Mouse (Mus musculus): Measurements from ENCODE around the gene Irf2bpl. TPM values are rescaled to one million over a fixed set of nuclear protein-coding genes. Genes with fewer than 3 reads are reported as not detected.

Gene Irf2bpl
- polyA plus RNA-seq, 1 experiment from 2014 or later, result 75.9 TPM

GRCm38 (mm10) chr12:86888130-86889069 is 3.8 kb upstream of the Irf2bpl start:
- peaks cover 77% of the 10 kb centered on the region for H3K4me1 ChIP-seq
- peak overlapping the region; percentile 89 for H3K27ac ChIP-seq
- WGBS, result under 1% methylated on average over 46 of the region's 47 CpGs
- no peaks in the 10 kb centered on the region for H3K9me3 ChIP-seq (replicated peaks)
- no peaks in the 10 kb centered on the region for H3K36me3 ChIP-seq
- peak overlapping the region; percentile 49 for H3K4me2 ChIP-seq (replicated peaks)
- H3K27me3 ChIP-seq, result no peaks in the 10 kb centered on the region
- peak overlapping the region; percentile 46 for H3K9ac ChIP-seq
- ATAC-seq (ENCODE audit: low FRiP score), result no peak
- H3K4me3 ChIP-seq, result peak overlapping the region; percentile 16

DNA sequence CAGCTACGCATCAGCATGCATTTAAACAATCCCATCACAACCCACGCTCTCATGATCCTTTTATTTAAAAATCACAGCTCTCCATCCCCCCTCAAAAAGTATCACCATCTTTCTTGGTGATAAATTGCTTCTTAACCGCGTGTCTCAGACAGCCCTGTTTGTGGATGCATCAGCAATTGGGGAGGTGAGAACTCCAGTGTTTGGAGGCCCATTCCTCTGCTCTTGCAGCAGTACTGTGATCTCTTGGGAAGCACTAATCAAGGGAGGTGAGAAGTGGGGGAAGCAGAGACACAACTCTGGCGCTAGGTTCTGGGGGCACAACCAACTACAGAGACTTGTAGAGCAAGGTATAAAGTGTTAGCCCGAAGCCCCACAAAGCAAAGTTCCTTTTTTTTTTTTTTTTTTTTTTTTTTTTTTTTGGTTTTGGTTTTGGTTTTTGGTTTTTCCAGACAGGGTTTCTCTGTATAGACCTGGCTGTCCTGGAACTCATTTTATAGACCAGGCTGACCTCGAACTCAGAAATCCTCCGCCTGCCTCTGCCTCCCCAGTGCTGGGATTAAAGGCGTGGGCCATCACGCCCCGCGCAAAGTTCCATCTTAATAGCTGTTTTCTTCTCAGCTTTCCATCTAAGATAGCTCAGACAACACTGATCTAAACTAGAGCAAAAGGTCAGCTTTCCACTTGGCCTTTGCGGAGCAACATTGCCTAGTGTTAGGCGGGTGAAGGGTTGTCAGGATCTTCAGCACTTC is 3.0 kb upstream of the Irf2bpl start:
- peak overlapping the region; percentile 16 for H3K4me3 ChIP-seq
- peak overlapping the region; percentile 49 for H3K4me2 ChIP-seq (replicated peaks)
- H3K9ac ChIP-seq, result peak overlapping the region; percentile 46; the same call in 1 of the 2 replicates
- H3K9me3 ChIP-seq (replicated peaks), result no peaks in the 10 kb centered on the region
- no peak for ATAC-seq (ENCODE audit: low FRiP score)
- peak overlapping the region; percentile 89 for H3K27ac ChIP-seq
- H3K27me3 ChIP-seq, result no peaks in the 10 kb centered on the region
- peaks cover 74% of the 10 kb centered on the region for H3K4me1 ChIP-seq
- WGBS, result 34% methylated on average over 14 of the region's 14 CpGs
- H3K36me3 ChIP-seq, result no peaks in the 10 kb centered on the region

GRCm38 (mm10) chr12:86886446-86886965 is 1.9 kb upstream of the Irf2bpl start:
- Histone ChIP-seq H3K4me2 (replicated peaks) (no peak overlapping the region), H3K9ac (no peak overlapping the region), H3K27ac (no peak overlapping the region), H3K27me3 (no peaks in the 10 kb centered on the region), H3K9me3 (replicated peaks) (no peaks in the 10 kb centered on the region), H3K4me1 (peaks cover 73% of the 10 kb centered on the region), H3K4me3 (no peak overlapping the region), H3K36me3 (no peaks in the 10 kb centered on the region; the same call in 1 of the 2 replicates)
- no peak for ATAC-seq (ENCODE audit: low FRiP score)
- 67% methylated on average over 7 of the region's 7 CpGs for WGBS

DNA sequence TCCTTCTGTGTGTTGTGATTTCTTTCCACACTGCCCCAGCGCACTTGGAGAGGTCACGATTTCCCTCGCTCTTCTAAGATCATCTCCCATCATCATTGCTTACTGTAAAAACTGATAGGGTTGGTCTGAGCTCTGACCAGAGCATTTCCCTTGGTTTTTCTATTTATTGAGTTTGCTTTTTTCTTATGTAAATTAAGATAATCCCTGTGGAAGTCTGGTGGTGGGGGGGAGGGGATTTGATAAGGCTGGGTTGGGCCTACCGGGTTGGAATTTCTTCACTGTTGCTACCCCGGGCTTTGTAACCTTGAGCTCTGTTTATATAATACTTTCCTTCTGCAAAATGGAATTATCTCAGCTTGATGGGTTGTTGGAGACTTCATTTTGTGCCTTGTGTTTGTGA is 1.1 kb upstream of the Irf2bpl start:
- peak overlapping the region; percentile 96 for H3K4me2 ChIP-seq (replicated peaks)

GRCm38 (mm10) chr12:86885336-86885735 is 738 bp upstream of the Irf2bpl start:
- WGBS, result 8% methylated on average over 6 of the region's 6 CpGs
- Histone ChIP-seq H3K9ac (peak overlapping the region; percentile 41), H3K4me3 (peak overlapping the region; percentile 91), H3K9me3 (replicated peaks) (no peaks in the 10 kb centered on the region), H3K4me2 (replicated peaks) (peak overlapping the region; percentile 96), H3K27ac (peak overlapping the region; percentile 100), H3K4me1 (peaks cover 64% of the 10 kb centered on the region), H3K27me3 (no peaks in the 10 kb centered on the region), H3K36me3 (no peaks in the 10 kb centered on the region; the same call in 1 of the 2 replicates)
- no peak for ATAC-seq (ENCODE audit: low FRiP score)

More for the DNA sequence above, 1.1 kb upstream of the Irf2bpl start:
- Histone ChIP-seq H3K4me3 (no peak overlapping the region), H3K27ac (peak overlapping the region; percentile 100; the same call in 1 of the 2 replicates), H3K4me1 (peaks cover 65% of the 10 kb centered on the region), H3K9me3 (replicated peaks) (no peaks in the 10 kb centered on the region), H3K36me3 (no peaks in the 10 kb centered on the region; the same call in 1 of the 2 replicates), H3K27me3 (no peaks in the 10 kb centered on the region), H3K9ac (no peak overlapping the region)
- no peak for ATAC-seq (ENCODE audit: low FRiP score)
- 18% methylated on average over 5 of the region's 5 CpGs for WGBS

DNA sequence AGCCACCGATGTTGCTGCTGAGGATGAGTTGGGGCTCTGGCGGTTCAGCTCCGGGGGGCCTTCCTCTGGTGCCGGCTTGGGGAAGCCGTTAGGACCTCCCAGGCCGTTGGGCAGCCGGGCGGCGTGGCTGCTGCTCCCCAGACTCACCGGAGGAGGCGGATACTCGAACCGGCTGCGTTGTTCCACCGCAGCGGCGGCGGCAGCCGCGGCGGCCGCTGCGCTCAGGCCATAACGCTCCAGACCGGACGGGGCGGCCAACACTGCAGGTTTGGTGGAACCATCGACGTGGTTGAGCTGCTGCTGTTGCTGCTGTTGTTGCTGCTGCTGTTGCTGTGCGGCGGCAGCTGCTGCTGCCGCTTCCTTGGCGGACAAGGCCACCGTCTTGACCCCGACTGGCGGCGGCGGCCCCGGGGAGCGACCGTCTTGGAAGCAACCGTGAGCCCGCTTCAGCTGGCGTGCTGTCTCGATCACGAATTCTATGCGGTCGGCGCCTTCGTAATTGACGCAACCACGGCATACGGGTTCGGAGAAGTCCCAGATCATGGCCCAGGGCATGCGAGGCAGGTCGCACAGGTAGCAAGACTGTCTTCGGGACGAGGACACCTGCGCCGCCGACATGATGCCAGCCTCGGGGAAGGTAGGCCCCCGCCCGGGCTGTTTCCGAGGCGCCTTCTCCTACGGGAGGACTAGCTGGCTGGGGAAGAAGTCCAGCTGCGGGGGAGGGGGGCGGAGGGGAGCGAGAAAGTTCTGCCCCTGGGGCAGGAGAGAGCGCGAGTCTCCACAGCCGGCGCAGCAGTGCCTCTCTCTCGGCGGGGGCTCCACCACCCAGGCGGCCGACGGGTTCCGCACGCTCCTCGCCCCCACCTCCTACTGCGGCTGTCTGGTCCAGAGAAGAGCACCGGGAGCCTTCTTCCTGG is 1.1 kb downstream of the Irf2bpl start:
- WGBS, result 1% methylated on average over 80 of the region's 84 CpGs

GRCm38 (mm10) chr12:86883019-86883279 is 1.6 kb downstream of the Irf2bpl start:
- Histone ChIP-seq H3K4me1 (peaks cover 64% of the 10 kb centered on the region), H3K4me3 (peak overlapping the region; percentile 91), H3K27ac (peak overlapping the region; percentile 100), H3K4me2 (replicated peaks) (peak overlapping the region; percentile 96), H3K9me3 (replicated peaks) (no peaks in the 10 kb centered on the region), H3K36me3 (no peaks in the 10 kb centered on the region; the same call in 1 of the 2 replicates), H3K27me3 (no peaks in the 10 kb centered on the region), H3K9ac (peak overlapping the region; percentile 99)
- ATAC-seq (ENCODE audit: low FRiP score), result no peak
- 2% methylated on average over 24 of the region's 24 CpGs for WGBS

More for the DNA sequence above, 1.1 kb downstream of the Irf2bpl start:
- Histone ChIP-seq H3K27me3 (no peaks in the 10 kb centered on the region), H3K4me2 (replicated peaks) (peak overlapping the region; percentile 96), H3K9ac (peak overlapping the region; percentile 99), H3K27ac (peak overlapping the region; percentile 100), H3K9me3 (replicated peaks) (no peaks in the 10 kb centered on the region), H3K36me3 (no peaks in the 10 kb centered on the region; the same call in 1 of the 2 replicates), H3K4me3 (peak overlapping the region; percentile 91), H3K4me1 (peaks cover 64% of the 10 kb centered on the region)
- ATAC-seq (ENCODE audit: low FRiP score), result no peak; the same call in 1 of the 2 replicates

GRCm38 (mm10) chr12:86882279-86883018 is 2.1 kb downstream of the Irf2bpl start:
- H3K27ac ChIP-seq, result peak overlapping the region; percentile 100
- under 1% methylated on average over 59 of the region's 59 CpGs for WGBS
- peaks cover 60% of the 10 kb centered on the region for H3K4me1 ChIP-seq
- H3K4me2 ChIP-seq (replicated peaks), result peak overlapping the region; percentile 96
- H3K27me3 ChIP-seq, result no peaks in the 10 kb centered on the region
- H3K4me3 ChIP-seq, result peak overlapping the region; percentile 91
- no peak for ATAC-seq (ENCODE audit: low FRiP score)
- peak overlapping the region; percentile 99 for H3K9ac ChIP-seq
- H3K9me3 ChIP-seq (replicated peaks), result no peaks in the 10 kb centered on the region
- no peaks in the 10 kb centered on the region; the same call in 1 of the 2 replicates for H3K36me3 ChIP-seq

DNA sequence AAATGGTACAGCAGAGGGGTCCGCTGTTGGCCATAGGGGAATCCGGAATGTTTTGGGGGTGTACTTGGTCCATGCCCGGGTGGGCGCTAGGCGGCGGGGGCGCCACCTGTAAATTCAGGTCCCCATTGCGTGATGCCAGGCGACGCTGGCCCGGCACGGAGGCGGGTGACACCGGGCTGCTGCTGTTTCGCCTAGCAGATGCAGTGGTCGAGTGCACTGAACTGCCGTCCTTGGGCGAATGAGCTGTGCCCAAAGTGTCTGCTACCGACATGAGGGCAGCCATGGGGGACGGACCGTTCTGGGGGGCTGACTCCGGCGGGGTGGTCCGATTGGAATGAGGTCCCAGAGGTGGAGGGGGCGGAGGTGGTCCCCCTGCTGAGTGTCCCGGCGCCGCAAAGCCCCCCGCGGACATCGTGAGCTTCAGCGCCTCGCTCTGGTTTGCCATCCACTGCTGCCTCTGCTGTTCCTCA is 2.8 kb downstream of the Irf2bpl start:
- Histone ChIP-seq H3K9me3 (replicated peaks) (no peaks in the 10 kb centered on the region), H3K4me2 (replicated peaks) (peak overlapping the region; percentile 96), H3K27me3 (no peaks in the 10 kb centered on the region), H3K4me1 (peaks cover 55% of the 10 kb centered on the region), H3K9ac (peak overlapping the region; percentile 99), H3K36me3 (no peaks in the 10 kb centered on the region; the same call in 1 of the 2 replicates), H3K27ac (peak overlapping the region; percentile 100), H3K4me3 (peak overlapping the region; percentile 91)
- WGBS, result 6% methylated on average over 32 of the region's 33 CpGs
- ATAC-seq (ENCODE audit: low FRiP score), result no peak

GRCm38 (mm10) chr12:86880090-86880723 is 4.4 kb downstream of the Irf2bpl start:
- no peak for ATAC-seq (ENCODE audit: low FRiP score)
- H3K27ac ChIP-seq, result 0 out of 2 replicates have a peak overlapping the region, but pooled peaks have one; percentile 26
- peaks cover 42% of the 10 kb centered on the region for H3K4me1 ChIP-seq
- 56% methylated on average over 3 of the region's 3 CpGs for WGBS
- no peaks in the 10 kb centered on the region; the same call in 1 of the 2 replicates for H3K36me3 ChIP-seq
- no peak overlapping the region for H3K9ac ChIP-seq
- no peaks in the 10 kb centered on the region for H3K9me3 ChIP-seq (replicated peaks)
- H3K4me3 ChIP-seq, result peak overlapping the region; percentile 12
- H3K27me3 ChIP-seq, result no peaks in the 10 kb centered on the region
- peak overlapping the region; percentile 96 for H3K4me2 ChIP-seq (replicated peaks)

Measured in hindbrain, embryonic 12.5 days (tissue).